Mouse (Mus musculus) intestine, embryonic 16.5 days (tissue): ENCODE measurements at regions not wholly inside any gene's neighbourhood (a gene's known extent, or its start where the extent isn't known, plus 50 kb on each side); places are given as distances from the start of the nearest gene placed in this dataset.

ENCODE experiments used
- ATAC-seq: fragments of 200-750 bp; cut with Nextera tagmentation; 2 replicates; pipeline ENCODE4 v1.8.0; 2017; ENCODE audit warnings: moderate TSS enrichment, moderate library complexity
- H3K27ac ChIP-seq: fragments of 300-500 bp; sonication (generic); 2 replicates; pipeline ENCODE4 v1.5.1; 2014; ENCODE audit warnings: mild to moderate bottlenecking, low read length
- H3K27me3 ChIP-seq: fragments of 300-500 bp; sonication (generic); replicated peaks from 2 replicates; pipeline ENCODE4 v1.6.1; 2014; ENCODE audit warnings: low read length, control low read depth, mixed read lengths; ENCODE audit not compliant: control insufficient read depth, insufficient read depth
- H3K36me3 ChIP-seq: fragments of 300-500 bp; sonication (generic); 2 replicates; pipeline ENCODE4 v1.6.1; 2014; ENCODE audit warnings: low read length, control low read depth; ENCODE audit not compliant: control insufficient read depth, insufficient read depth
- H3K4me1 ChIP-seq: fragments of 300-500 bp; sonication (generic); 2 replicates; pipeline ENCODE4 v1.6.1; 2014; ENCODE audit warnings: low read length, control low read depth, mixed read lengths; ENCODE audit not compliant: control insufficient read depth, insufficient read depth
- H3K4me2 ChIP-seq: fragments of 300-500 bp; sonication (generic); 2 replicates; pipeline ENCODE4 v1.6.1; 2014; ENCODE audit warnings: low read depth, low read length, control low read depth
- H3K4me3 ChIP-seq: fragments of 300-500 bp; sonication (generic); 2 replicates; pipeline ENCODE4 v1.5.1; 2014; ENCODE audit warnings: mild to moderate bottlenecking, low read length
- H3K9ac ChIP-seq: fragments of 300-500 bp; sonication (generic); 2 replicates; pipeline ENCODE4 v1.6.1; 2014; ENCODE audit warnings: low read depth, low read length
- H3K9me3 ChIP-seq: fragments of 300-500 bp; sonication (generic); 2 replicates; pipeline ENCODE4 v1.6.1; 2016; ENCODE audit warnings: low read length, control low read depth; ENCODE audit not compliant: control insufficient read depth
- WGBS: fragments of 180-500 bp; shearing (Covaris S2); extraction: QIAGEN DNeasy Blood & Tissue Kit; methylation state at CpG from one replicate; pipeline ENCODE4 v1.1.7; 2014; 5-methylcytosine and 5-hydroxymethylcytosine counted together

GRCm38 (mm10) chr7:40541283-40541682 lies 356.8 kb upstream of the Vstm2b start:
- Histone ChIP-seq H3K27ac (no peak overlapping the region), H3K4me1 (no peaks in the 10 kb centered on the region), H3K9ac (no peak overlapping the region), H3K36me3 (no peaks in the 10 kb centered on the region), H3K4me2 (no peak overlapping the region), H3K9me3 (no peaks in the 10 kb centered on the region), H3K4me3 (no peak overlapping the region), H3K27me3 (no peaks in the 10 kb centered on the region)
- ATAC-seq, result no peak
- 74% methylated on average over 4 of the region's 4 CpGs for WGBS

- Histone ChIP-seq H3K36me3 (no peaks in the 10 kb centered on the region), H3K4me2 (no peak overlapping the region), H3K27ac (no peak overlapping the region), H3K27me3 (no peaks in the 10 kb centered on the region), H3K9me3 (no peaks in the 10 kb centered on the region), H3K9ac (no peak overlapping the region), H3K4me3 (no peak overlapping the region), H3K4me1 (no peaks in the 10 kb centered on the region)
- WGBS, result 63% methylated on average over 10 of the region's 10 CpGs
- no peak for ATAC-seq
Measured at GRCm38 (mm10) chr7:40563447-40564118, 334.5 kb upstream of the Vstm2b start.

- Histone ChIP-seq H3K36me3 (no peaks in the 10 kb centered on the region), H3K9ac (no peak overlapping the region), H3K4me2 (no peak overlapping the region), H3K9me3 (no peaks in the 10 kb centered on the region), H3K4me3 (no peak overlapping the region), H3K27me3 (no peaks in the 10 kb centered on the region), H3K27ac (no peak overlapping the region), H3K4me1 (no peaks in the 10 kb centered on the region)
- no peak for ATAC-seq
- 83% methylated on average over 4 of the region's 4 CpGs for WGBS
Measured at GRCm38 (mm10) chr7:40575971-40576370, 322.2 kb upstream of the Vstm2b start.

GRCm38 (mm10) chr7:40577365-40577764 lies 320.8 kb upstream of the Vstm2b start:
- H3K9ac ChIP-seq, result no peak overlapping the region
- no peaks in the 10 kb centered on the region for H3K36me3 ChIP-seq
- no peaks in the 10 kb centered on the region for H3K4me1 ChIP-seq
- H3K9me3 ChIP-seq, result no peaks in the 10 kb centered on the region
- H3K4me3 ChIP-seq, result no peak overlapping the region
- H3K27me3 ChIP-seq, result no peaks in the 10 kb centered on the region
- no peak overlapping the region for H3K4me2 ChIP-seq
- H3K27ac ChIP-seq, result no peak overlapping the region
- ATAC-seq, result no peak
- 76% methylated on average over 4 of the region's 4 CpGs for WGBS

- H3K27me3 ChIP-seq, result no peaks in the 10 kb centered on the region
- H3K36me3 ChIP-seq, result no peaks in the 10 kb centered on the region
- no peak overlapping the region for H3K4me3 ChIP-seq
- WGBS, result 68% methylated on average over 3 of the region's 3 CpGs
- H3K4me2 ChIP-seq, result no peak overlapping the region
- no peaks in the 10 kb centered on the region for H3K4me1 ChIP-seq
- H3K9ac ChIP-seq, result no peak overlapping the region
- H3K27ac ChIP-seq, result no peak overlapping the region
- no peaks in the 10 kb centered on the region for H3K9me3 ChIP-seq
- ATAC-seq, result no peak
Measured at GRCm38 (mm10) chr7:40620761-40621160, 277.4 kb upstream of the Vstm2b start.

- H3K27me3 ChIP-seq, result no peaks in the 10 kb centered on the region
- no peak overlapping the region for H3K4me2 ChIP-seq
- no peaks in the 10 kb centered on the region for H3K4me1 ChIP-seq
- no peaks in the 10 kb centered on the region for H3K36me3 ChIP-seq
- no peak; the same call in 1 of the 2 replicates for ATAC-seq
- no peak overlapping the region for H3K4me3 ChIP-seq
- no peak overlapping the region for H3K9ac ChIP-seq
- WGBS, result 41% methylated on average over 3 of the region's 3 CpGs
- no peaks in the 10 kb centered on the region for H3K9me3 ChIP-seq
- H3K27ac ChIP-seq, result no peak overlapping the region
Measured at GRCm38 (mm10) chr7:40622811-40623210, 275.3 kb upstream of the Vstm2b start.

- ATAC-seq, result no peak
Measured at GRCm38 (mm10) chr7:40623286-40623685, 274.8 kb upstream of the Vstm2b start.

GRCm38 (mm10) chr7:40636369-40636768 lies 261.8 kb upstream of the Vstm2b start:
- Histone ChIP-seq H3K4me1 (no peaks in the 10 kb centered on the region), H3K9me3 (no peaks in the 10 kb centered on the region), H3K9ac (no peak overlapping the region), H3K4me3 (no peak overlapping the region), H3K36me3 (no peaks in the 10 kb centered on the region), H3K27me3 (no peaks in the 10 kb centered on the region), H3K4me2 (no peak overlapping the region), H3K27ac (no peak overlapping the region)
- WGBS, result 73% methylated on average over 3 of the region's 3 CpGs
- no peak for ATAC-seq

More at GRCm38 (mm10) chr7:40623286-40623685, 274.8 kb upstream of the Vstm2b start:
- no peak overlapping the region for H3K4me2 ChIP-seq
- H3K27me3 ChIP-seq, result no peaks in the 10 kb centered on the region
- no peaks in the 10 kb centered on the region for H3K4me1 ChIP-seq
- H3K27ac ChIP-seq, result no peak overlapping the region
- H3K9ac ChIP-seq, result no peak overlapping the region
- H3K36me3 ChIP-seq, result no peaks in the 10 kb centered on the region
- H3K4me3 ChIP-seq, result no peak overlapping the region
- no peaks in the 10 kb centered on the region for H3K9me3 ChIP-seq
- 87% methylated on average over 2 of the region's 2 CpGs for WGBS

- Histone ChIP-seq H3K27me3 (no peaks in the 10 kb centered on the region), H3K9ac (no peak overlapping the region), H3K4me2 (no peak overlapping the region), H3K4me3 (no peak overlapping the region), H3K4me1 (no peaks in the 10 kb centered on the region), H3K9me3 (no peaks in the 10 kb centered on the region), H3K27ac (no peak overlapping the region), H3K36me3 (no peaks in the 10 kb centered on the region)
- ATAC-seq, result no peak
- 76% methylated on average over 7 of the region's 7 CpGs for whole genome bisulfite sequencing
Measured at GRCm38 (mm10) chr7:40654982-40655381, 243.1 kb upstream of the Vstm2b start.

- Histone ChIP-seq H3K9me3 (no peaks in the 10 kb centered on the region), H3K27me3 (no peaks in the 10 kb centered on the region), H3K4me1 (no peaks in the 10 kb centered on the region), H3K4me3 (no peak overlapping the region), H3K27ac (no peak overlapping the region), H3K9ac (no peak overlapping the region), H3K36me3 (no peaks in the 10 kb centered on the region), H3K4me2 (no peak overlapping the region)
- no peak for ATAC-seq
- 70% methylated on average over 2 of the region's 2 CpGs for WGBS
Measured at GRCm38 (mm10) chr7:40655391-40655790, 242.7 kb upstream of the Vstm2b start.
